Mouse (Mus musculus): Measurements from ENCODE around the gene Fam214a. TPM values are rescaled to one million over a fixed set of nuclear protein-coding genes. Genes with fewer than 3 reads are reported as not detected.

Gene Fam214a
- polyA plus RNA-seq, 1 experiment from 2014 or later, result 11.4 TPM

Other genes with a start within 250 kb of the Fam214a start
- 0.04 TPM in 1 of 2 replicates, not detected in the other for gene Onecut1, start 91.0 kb upstream of the Fam214a start, polyA plus RNA-seq (2015; fragmentation: Nextera tagmentation; extraction: Ambion mirVana)
- gene Arpp19, start 84.7 kb downstream of the Fam214a start, polyA plus RNA-seq (2015; fragmentation: Nextera tagmentation; extraction: Ambion mirVana), result 177 and 218 TPM in 2 replicates
- gene Myo5a, start 118.1 kb downstream of the Fam214a start, polyA plus RNA-seq (2015; fragmentation: Nextera tagmentation; extraction: Ambion mirVana), result 6.4 and 10.4 TPM in 2 replicates

Measured in heart, embryonic 15.5 days (tissue).